Mouse (Mus musculus) kidney, postnatal 0 days (tissue): ENCODE results near the gene Pabpn1l. TPM values are rescaled to one million over a fixed set of nuclear protein-coding genes. Genes with fewer than 3 reads are reported as not detected.

Source experiments
- ATAC-seq: fragments of 200-750 bp; cut with Nextera tagmentation; replicated peaks from 2 replicates; pipeline ENCODE4 v1.8.0; 2017; ENCODE audit warnings: low read depth, moderate number of reproducible peaks, moderate TSS enrichment, moderate library complexity; ENCODE audit not compliant: low FRiP score
- DNase-seq: peaks from one replicate; pipeline ENCODE4 v3.0.0-alpha.2; 2016; ENCODE audit warnings: low spot score
- H3K27ac ChIP-seq: fragments of 300-500 bp; sonication (generic); 2 replicates; pipeline ENCODE4 v1.5.1; 2014; ENCODE audit warnings: mild to moderate bottlenecking
- H3K27me3 ChIP-seq: fragments of 300-500 bp; sonication (generic); 2 replicates; pipeline ENCODE4 v1.6.1; 2014; ENCODE audit warnings: low read length, mixed read lengths; ENCODE audit not compliant: insufficient read depth
- H3K36me3 ChIP-seq: fragments of 300-500 bp; sonication (generic); 2 replicates; pipeline ENCODE4 v1.6.1; 2014; ENCODE audit warnings: low read length, mixed read lengths; ENCODE audit not compliant: insufficient read depth
- H3K4me1 ChIP-seq: fragments of 300-500 bp; sonication (generic); replicated peaks from 2 replicates; pipeline ENCODE4 v1.6.1; 2014; ENCODE audit warnings: antibody characterized with exemption, low read length, mixed read lengths; ENCODE audit not compliant: insufficient read depth
- H3K4me2 ChIP-seq: fragments of 300-500 bp; sonication (generic); 2 replicates; pipeline ENCODE4 v1.6.1; 2014; ENCODE audit warnings: mild to moderate bottlenecking, low read length, moderate library complexity, mixed read lengths
- H3K4me3 ChIP-seq: fragments of 300-500 bp; sonication (generic); replicated peaks from 2 replicates; pipeline ENCODE4 v1.5.1; 2014; ENCODE audit warnings: low read depth, low read length
- H3K9ac ChIP-seq: fragments of 300-500 bp; sonication (generic); 2 replicates; pipeline ENCODE4 v1.6.1; 2014; ENCODE audit warnings: low read depth, low read length
- H3K9me3 ChIP-seq: fragments of 300-500 bp; sonication (generic); replicated peaks from 2 replicates; pipeline ENCODE4 v1.6.1; 2016; ENCODE audit warnings: low read length, inconsistent platforms, mixed read lengths
- CTCF ChIP-seq: IDR thresholded peaks from 2 replicates; pipeline ENCODE4 v1.5.1; 2016; ENCODE audit warnings: antibody characterized with exemption, low read depth, mild to moderate bottlenecking, moderate library complexity
- WGBS: fragments of 180-500 bp; shearing (Covaris S2); extraction: QIAGEN DNeasy Blood & Tissue Kit; methylation state at CpG from one replicate; pipeline ENCODE4 v1.1.7; 2014; 5-methylcytosine and 5-hydroxymethylcytosine counted together
- microRNA-seq: library from miRNA; unstranded; fragments of <30 nt; microRNA quantifications from one replicate; pipeline ENCODE4, GENCODE M21; 2016
- polyA plus RNA-seq: library from polyadenylated mRNA; unstranded; fragments of >200 nt; fragmentation: Nextera tagmentation; extraction: Ambion mirVana; gene quantifications from 2 replicates; pipeline ENCODE4 v1.2.1, GENCODE M21; 2015

Pabpn1l gene
- polyA plus RNA-seq, 1 experiment from 2014 or later = 0.22 TPM

GRCm38 (mm10) chr8:122572751-122573150, 49.8 kb downstream of the Pabpn1l start:
- Histone ChIP-seq H3K4me2 (no peak overlapping the region), H3K36me3 (peaks cover 26% of the 10 kb centered on the region), H3K4me1 (peaks cover 28% of the 10 kb centered on the region), H3K9ac (no peak overlapping the region), H3K9me3 (no peaks in the 10 kb centered on the region), H3K27me3 (no peaks in the 10 kb centered on the region), H3K4me3 (no peak overlapping the region), H3K27ac (no peak overlapping the region; the same call in 1 of the 2 replicates)
- no peak for ATAC-seq
- no peak for DNase-seq
- WGBS = 84% methylated on average over 3 of the region's 3 CpGs
- TF ChIP-seq CTCF = no peak

- Histone ChIP-seq H3K9ac (no peak overlapping the region), H3K4me3 (no peak overlapping the region), H3K4me2 (no peak overlapping the region), H3K4me1 (peaks cover 28% of the 10 kb centered on the region), H3K36me3 (peaks cover 26% of the 10 kb centered on the region), H3K27ac (no peak overlapping the region), H3K27me3 (no peaks in the 10 kb centered on the region), H3K9me3 (no peaks in the 10 kb centered on the region)
- DNase-seq = no peak
- TF ChIP-seq CTCF = no peak
- ATAC-seq = no peak
- 90% methylated on average over 17 of the region's 17 CpGs for WGBS
Measured at GRCm38 (mm10) chr8:122571750-122572267, 50.7 kb downstream of the Pabpn1l start.

- H3K9ac ChIP-seq = no peak overlapping the region
- DNase-seq (no peak), ATAC-seq (no peak)
- peaks cover 26% of the 10 kb centered on the region for H3K36me3 ChIP-seq
- no peak for TF ChIP-seq CTCF
- peaks cover 29% of the 10 kb centered on the region for H3K4me1 ChIP-seq
- H3K4me3 ChIP-seq = no peak overlapping the region
- H3K27ac ChIP-seq = no peak overlapping the region
- H3K4me2 ChIP-seq = no peak overlapping the region
- WGBS = 86% methylated on average over 11 of the region's 11 CpGs
- H3K9me3 ChIP-seq = no peaks in the 10 kb centered on the region
- H3K27me3 ChIP-seq = no peaks in the 10 kb centered on the region
Measured at GRCm38 (mm10) chr8:122571153-122571552, 51.4 kb downstream of the Pabpn1l start.

- no peak for ATAC-seq
- TF ChIP-seq CTCF = no peak
- 95% methylated on average over 16 of the region's 16 CpGs for WGBS
- no peaks in the 10 kb centered on the region for H3K9me3 ChIP-seq
- H3K4me1 ChIP-seq = peaks cover 19% of the 10 kb centered on the region
- no peaks in the 10 kb centered on the region for H3K27me3 ChIP-seq
- no peak for DNase-seq
- H3K4me2 ChIP-seq = no peak overlapping the region
- H3K9ac ChIP-seq = no peak overlapping the region
- H3K4me3 ChIP-seq = no peak overlapping the region
- no peak overlapping the region for H3K27ac ChIP-seq
- H3K36me3 ChIP-seq = peaks cover 26% of the 10 kb centered on the region
Measured at GRCm38 (mm10) chr8:122569996-122570395, 52.5 kb downstream of the Pabpn1l start.

Small RNA genes within 50 kb of the gene (microRNA-seq; reads per million reads assigned to microRNA genes)
- not detected for gene Mir6396

Other genes with a start within 250 kb of the Pabpn1l start
- 33.7 and 35.1 TPM in 2 replicates for gene Zc3h18, start 246.1 kb downstream of the Pabpn1l start, polyA plus RNA-seq
- gene Il17c, start 200.7 kb downstream of the Pabpn1l start, polyA plus RNA-seq = not detected in 2 replicates
- gene Cyba, start 189.8 kb downstream of the Pabpn1l start, polyA plus RNA-seq = 647 and 704 TPM in 2 replicates
- gene Mvd, start 179.3 kb downstream of the Pabpn1l start, polyA plus RNA-seq = 31.2 and 36.3 TPM in 2 replicates
- 0.67 and 1.0 TPM in 2 replicates for gene Snai3, start 162.0 kb downstream of the Pabpn1l start, polyA plus RNA-seq
- 44.0 and 44.5 TPM in 2 replicates for gene Rnf166, start 146.7 kb downstream of the Pabpn1l start, polyA plus RNA-seq
- 44.5 and 45.6 TPM in 2 replicates for gene Ctu2, start 146.6 kb downstream of the Pabpn1l start, polyA plus RNA-seq
- gene Piezo1, start 71.4 kb downstream of the Pabpn1l start, polyA plus RNA-seq = 12.5 and 14.9 TPM in 2 replicates
- gene Cdt1, start 54.7 kb downstream of the Pabpn1l start, polyA plus RNA-seq = 21.2 and 24.7 TPM in 2 replicates
- gene Aprt, start 45.8 kb downstream of the Pabpn1l start, polyA plus RNA-seq = 354 and 392 TPM in 2 replicates
- gene Galns, start 11.3 kb downstream of the Pabpn1l start, polyA plus RNA-seq = 19.4 and 23.3 TPM in 2 replicates
- 64.5 and 73.3 TPM in 2 replicates for gene Trappc2l, start 11.1 kb downstream of the Pabpn1l start, polyA plus RNA-seq
- 3.6 and 4.4 TPM in 2 replicates for gene Cbfa2t3, start 76.4 kb upstream of the Pabpn1l start, polyA plus RNA-seq
- gene Acsf3, start 152.7 kb upstream of the Pabpn1l start, polyA plus RNA-seq = 21.4 and 23.4 TPM in 2 replicates
- gene Cdh15, start 225.2 kb upstream of the Pabpn1l start, polyA plus RNA-seq = 0.37 and 0.69 TPM in 2 replicates